Mouse (Mus musculus) ES-Bruce4 (cell line): ENCODE data around the gene Rasgef1b. TPM values are rescaled to one million over a fixed set of nuclear protein-coding genes. Genes with fewer than 3 reads are reported as not detected.

Source experiments
- H3K27ac ChIP-seq: 2 replicates; pipeline ENCODE4 v1.5.1; 2012; ENCODE audit warnings: low read length, inconsistent platforms; ENCODE audit not compliant: insufficient read depth
- H3K27me3 ChIP-seq: 2 replicates; pipeline ENCODE4 v1.6.1; 2012; ENCODE audit warnings: mild to moderate bottlenecking, low read length, inconsistent platforms; ENCODE audit not compliant: control insufficient read depth, poor library complexity, insufficient read depth, severe bottlenecking
- H3K36me3 ChIP-seq: 2 replicates; pipeline ENCODE4 v1.6.1; 2012; ENCODE audit warnings: inconsistent platforms, mild to moderate bottlenecking, low read length, moderate library complexity; ENCODE audit not compliant: control insufficient read depth, poor library complexity, insufficient read depth, severe bottlenecking
- H3K4me1 ChIP-seq: one replicate; pipeline ENCODE4 v1.8.1; 2011; ENCODE audit warnings: low read length; ENCODE audit not compliant: control insufficient read depth, insufficient read depth
- H3K4me3 ChIP-seq: 2 replicates; pipeline ENCODE4 v1.5.1; 2011; ENCODE audit warnings: low read depth, mild to moderate bottlenecking, low read length
- H3K9ac ChIP-seq: 2 replicates; pipeline ENCODE4 v1.6.1; 2012; ENCODE audit warnings: low read depth, mild to moderate bottlenecking, inconsistent platforms; ENCODE audit not compliant: poor library complexity, severe bottlenecking
- H3K9me3 ChIP-seq: replicated peaks from 2 replicates; pipeline ENCODE4 v1.6.1; 2012; ENCODE audit warnings: mild to moderate bottlenecking, low read length, inconsistent platforms; ENCODE audit not compliant: control insufficient read depth, poor library complexity, insufficient read depth, severe bottlenecking
- CTCF ChIP-seq: IDR thresholded peaks from one replicate; pipeline ENCODE4 v1.8.1; 2011; ENCODE audit warnings: low read depth, low read length
- EP300 ChIP-seq: IDR thresholded peaks from 2 replicates; pipeline ENCODE4 v1.6.1; 2011; ENCODE audit warnings: low read depth, low read length; ENCODE audit not compliant: insufficient read depth
- POLR2A ChIP-seq: IDR thresholded peaks from one replicate; pipeline ENCODE4 v1.8.1; 2011; ENCODE audit warnings: low read length; ENCODE audit not compliant: insufficient read depth
- polyA plus RNA-seq: library from polyadenylated mRNA; stranded (reverse); fragments of >200 nt; gene quantifications from 2 replicates; pipeline ENCODE4 v1.2.4, GENCODE M21; 2011; ENCODE audit warnings: low read depth; ENCODE audit not compliant: missing spikeins, insufficient read depth, insufficient read length

The Rasgef1b gene
- polyA plus RNA-seq, 1 experiment, result 1.9 TPM

GRCm38 (mm10) chr5:99374460-99374859, 354.4 kb downstream of the Rasgef1b start:
- no peaks in the 10 kb centered on the region for H3K27me3 ChIP-seq
- H3K4me1 ChIP-seq, result no peaks in the 10 kb centered on the region
- H3K36me3 ChIP-seq, result no peaks in the 10 kb centered on the region
- no peak overlapping the region for H3K4me3 ChIP-seq
- no peak for TF ChIP-seq EP300
- TF ChIP-seq CTCF, result no peak
- no peak for TF ChIP-seq POLR2A
- peaks cover 3% of the 10 kb centered on the region; the same call in 1 of the 2 replicates for H3K9me3 ChIP-seq
- H3K27ac ChIP-seq, result no peak overlapping the region
- H3K9ac ChIP-seq, result no peak overlapping the region

- no peak overlapping the region for H3K4me3 ChIP-seq
- no peaks in the 10 kb centered on the region for H3K4me1 ChIP-seq
- H3K9me3 ChIP-seq, result no peaks in the 10 kb centered on the region
- no peaks in the 10 kb centered on the region for H3K36me3 ChIP-seq
- no peak overlapping the region for H3K27ac ChIP-seq
- H3K9ac ChIP-seq, result no peak overlapping the region
- TF ChIP-seq POLR2A, result no peak
- TF ChIP-seq CTCF, result no peak
- no peak for TF ChIP-seq EP300
- no peaks in the 10 kb centered on the region for H3K27me3 ChIP-seq
These were observed 355.2 kb downstream of the Rasgef1b start for GRCm38 (mm10) chr5:99373570-99374151.

- no peak for TF ChIP-seq POLR2A
- no peak for TF ChIP-seq CTCF
- no peak for TF ChIP-seq EP300
- Histone ChIP-seq H3K9ac (no peak overlapping the region), H3K4me3 (no peak overlapping the region), H3K9me3 (no peaks in the 10 kb centered on the region), H3K36me3 (no peaks in the 10 kb centered on the region), H3K27ac (no peak overlapping the region), H3K27me3 (no peaks in the 10 kb centered on the region), H3K4me1 (no peaks in the 10 kb centered on the region)
These were observed 358.2 kb downstream of the Rasgef1b start for GRCm38 (mm10) chr5:99370636-99371035.

GRCm38 (mm10) chr5:99369256-99369655, 359.6 kb downstream of the Rasgef1b start:
- Histone ChIP-seq H3K9ac (no peak overlapping the region), H3K27ac (no peak overlapping the region), H3K9me3 (no peaks in the 10 kb centered on the region), H3K4me1 (no peaks in the 10 kb centered on the region), H3K4me3 (no peak overlapping the region), H3K27me3 (no peaks in the 10 kb centered on the region), H3K36me3 (no peaks in the 10 kb centered on the region)
- TF ChIP-seq EP300, result no peak

- H3K36me3 ChIP-seq, result no peaks in the 10 kb centered on the region
- no peak overlapping the region for H3K4me3 ChIP-seq
- TF ChIP-seq CTCF (no peak), POLR2A (no peak), EP300 (no peak)
- no peak overlapping the region for H3K9ac ChIP-seq
- H3K9me3 ChIP-seq, result no peaks in the 10 kb centered on the region
- H3K27me3 ChIP-seq, result no peaks in the 10 kb centered on the region
- H3K4me1 ChIP-seq, result no peaks in the 10 kb centered on the region
- no peak overlapping the region for H3K27ac ChIP-seq
These were observed 360.2 kb downstream of the Rasgef1b start for GRCm38 (mm10) chr5:99368615-99369014.

- H3K4me1 ChIP-seq, result no peaks in the 10 kb centered on the region
- H3K9me3 ChIP-seq, result no peaks in the 10 kb centered on the region
- H3K27me3 ChIP-seq, result no peaks in the 10 kb centered on the region
- no peak overlapping the region for H3K27ac ChIP-seq
- TF ChIP-seq CTCF, result no peak
- TF ChIP-seq EP300, result no peak
- no peak for TF ChIP-seq POLR2A
- H3K4me3 ChIP-seq, result no peak overlapping the region
- H3K9ac ChIP-seq, result no peak overlapping the region
- no peaks in the 10 kb centered on the region for H3K36me3 ChIP-seq
These were observed 368.3 kb downstream of the Rasgef1b start for GRCm38 (mm10) chr5:99360531-99360930.
